Mouse (Mus musculus) kidney, postnatal 14 days (tissue): ENCODE data around the gene Macrod2.

Source experiments
- DNase-seq: peaks from one replicate; pipeline ENCODE4 v3.0.0; 2022; ENCODE audit warnings: mixed read lengths

Gene Macrod2

DNA sequence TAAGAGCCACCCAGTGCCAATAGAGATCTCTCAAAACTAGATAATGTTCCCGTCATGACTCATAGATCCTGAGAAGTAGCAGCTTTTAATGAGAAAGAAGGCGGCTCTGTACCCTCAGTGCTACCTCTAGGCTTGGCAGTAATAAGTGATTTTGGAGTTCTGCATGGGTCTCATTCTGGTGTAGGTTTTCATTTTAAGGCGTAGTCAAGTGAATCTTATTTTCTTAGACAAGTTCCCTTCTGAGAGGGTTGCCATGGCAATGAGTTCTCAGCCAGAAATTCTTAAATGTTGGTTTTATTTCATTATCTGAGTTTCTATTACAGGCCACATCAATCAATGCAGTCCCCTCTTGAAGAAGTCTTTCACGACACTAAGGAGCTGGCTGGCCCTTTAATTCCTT lies 1127.0 kb downstream of the Macrod2 start:
- no peak for DNase-seq

DNA sequence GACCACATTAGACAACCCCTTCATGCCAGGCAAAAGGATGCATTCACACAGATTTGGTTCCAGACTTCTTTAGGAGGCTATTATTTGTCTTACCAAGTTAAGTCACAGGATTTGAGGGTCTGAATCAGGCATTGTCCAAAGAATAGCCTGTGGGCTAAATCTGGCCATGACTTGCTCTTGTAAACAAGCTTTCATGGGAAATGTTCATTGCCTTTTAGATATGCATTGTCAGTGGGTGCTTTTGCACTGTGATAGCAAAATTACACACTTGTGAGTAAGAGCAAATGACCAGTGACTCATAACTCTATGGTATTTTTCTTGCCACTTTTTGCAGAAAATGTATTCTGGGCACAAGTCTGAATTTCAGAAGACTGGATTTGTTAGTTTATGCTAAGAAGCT lies 1150.8 kb downstream of the Macrod2 start:
- DNase-seq: no peak

DNA sequence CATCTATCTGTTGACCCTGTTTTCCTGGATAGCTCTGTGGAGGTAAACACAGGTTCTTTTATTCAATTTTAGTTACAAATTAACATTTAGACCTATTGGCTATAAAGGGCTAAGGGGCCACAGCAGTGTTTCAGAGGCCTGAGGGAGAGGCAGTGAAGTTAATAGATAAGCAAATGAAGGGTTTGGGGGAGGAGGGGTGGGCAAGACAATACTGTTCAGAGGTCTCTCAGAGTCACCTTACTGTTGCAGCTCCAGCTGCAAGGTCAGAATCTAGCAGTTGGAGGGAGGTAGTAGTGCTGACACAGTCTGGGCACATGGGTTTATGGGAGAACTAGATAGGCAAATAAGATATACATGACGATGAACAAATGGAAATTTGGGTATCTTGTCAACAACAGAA lies 1156.6 kb downstream of the Macrod2 start:
- no peak for DNase-seq

DNA sequence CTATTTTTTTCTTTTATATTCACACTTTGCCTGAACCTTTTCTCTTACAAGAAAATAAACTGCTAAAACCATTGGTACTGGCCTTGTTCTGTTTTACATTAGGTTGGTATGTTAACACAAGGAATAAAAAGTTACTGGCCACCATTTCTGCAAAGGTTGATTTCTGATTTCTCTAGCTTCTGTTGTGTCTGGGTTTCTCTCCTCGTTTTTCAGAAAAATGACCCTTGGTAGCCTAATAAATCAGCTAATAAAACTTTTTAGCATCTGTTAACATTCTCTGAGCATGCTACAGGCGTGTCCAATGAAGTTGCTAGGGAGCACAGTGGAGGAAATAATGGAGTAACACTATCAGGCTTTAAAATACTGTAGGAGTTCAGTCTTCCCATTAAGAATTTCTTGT lies 1161.6 kb downstream of the Macrod2 start:
- DNase-seq: no peak

DNA sequence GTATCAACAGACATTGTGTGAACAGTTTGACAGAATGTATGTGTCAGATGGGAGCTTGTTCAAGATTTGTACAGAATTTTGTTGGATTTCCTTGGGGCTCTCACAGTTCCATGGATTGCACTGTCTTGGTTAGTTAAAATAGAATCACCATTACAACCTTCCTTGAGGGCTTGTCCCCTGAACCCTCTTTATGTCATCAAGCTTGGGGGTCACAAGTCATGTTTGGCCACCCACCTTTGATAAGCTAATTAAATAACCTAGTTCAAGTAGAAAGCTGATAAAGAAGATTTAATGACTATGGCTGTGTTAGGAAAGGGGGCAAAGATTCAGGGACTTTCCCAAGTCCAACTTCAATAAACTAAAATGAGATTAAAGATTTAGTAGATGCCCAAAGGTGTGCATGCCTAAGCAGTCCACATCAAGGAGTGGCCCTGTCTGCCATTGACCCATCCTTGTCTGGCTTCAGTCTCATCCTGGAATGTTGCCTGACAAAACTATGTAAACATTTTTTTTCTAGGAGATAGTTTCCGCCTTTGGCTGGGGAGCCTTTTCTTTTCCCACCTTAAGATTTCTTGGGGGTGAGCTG lies 1163.2 kb downstream of the Macrod2 start:
- no peak for DNase-seq

DNA sequence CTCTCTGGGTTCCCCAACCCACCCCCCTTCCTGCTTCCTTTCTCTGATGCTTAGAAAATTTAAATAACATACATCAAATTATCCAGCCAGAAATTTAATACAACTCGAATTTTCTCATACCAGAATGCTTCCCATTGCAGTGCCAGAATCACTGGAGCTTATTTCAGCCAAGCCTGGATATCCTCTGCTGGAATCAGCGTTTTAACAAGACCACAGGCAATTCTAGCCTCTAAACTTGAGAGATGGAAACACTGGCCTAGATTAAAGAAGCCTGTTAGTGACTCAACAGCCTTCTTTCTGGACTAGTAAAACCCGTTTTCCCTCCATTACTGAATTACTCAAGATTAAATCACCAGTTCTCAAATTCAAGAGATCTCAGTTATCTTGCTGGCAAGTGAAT lies 1170.9 kb downstream of the Macrod2 start:
- DNase-seq: no peak

DNA sequence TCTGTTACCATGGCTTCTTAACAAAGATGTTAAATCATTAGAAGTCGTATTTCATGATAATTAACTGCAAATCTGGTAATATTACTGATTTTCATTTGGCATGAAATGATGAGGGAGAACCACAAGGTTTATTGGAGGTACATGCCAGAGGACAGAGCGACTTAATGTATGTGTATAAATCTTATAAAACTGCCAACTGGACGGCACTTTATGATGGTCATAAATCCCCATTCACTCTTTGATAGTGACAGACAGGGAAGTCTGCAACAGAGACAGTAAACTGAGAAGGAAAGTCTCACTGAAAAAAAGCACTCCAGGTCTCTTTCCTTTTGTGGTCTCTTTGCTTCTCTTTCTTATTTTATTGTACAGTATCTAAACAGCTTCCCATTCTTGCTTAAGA lies 1176.3 kb downstream of the Macrod2 start:
- DNase-seq: no peak

DNA sequence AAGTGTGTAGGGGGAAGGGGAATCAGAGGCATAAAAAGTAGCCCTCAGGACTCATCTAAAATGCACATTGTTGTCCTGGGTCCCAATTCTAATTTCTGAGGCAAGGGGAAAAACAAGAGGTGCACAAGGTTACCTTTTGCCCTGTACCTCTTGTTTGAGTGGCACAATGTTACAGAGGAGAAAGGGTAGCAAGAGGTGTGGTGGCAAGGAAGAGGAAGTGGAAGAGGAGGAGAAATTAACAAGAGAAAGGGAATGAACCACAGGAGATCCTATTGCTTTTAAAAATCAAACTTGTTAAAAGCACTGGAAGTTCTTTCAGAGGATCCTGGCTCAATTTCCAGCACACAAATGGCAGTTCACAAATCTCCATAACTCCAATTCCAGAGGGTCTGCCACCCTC lies 1183.1 kb downstream of the Macrod2 start:
- DNase-seq: no peak

DNA sequence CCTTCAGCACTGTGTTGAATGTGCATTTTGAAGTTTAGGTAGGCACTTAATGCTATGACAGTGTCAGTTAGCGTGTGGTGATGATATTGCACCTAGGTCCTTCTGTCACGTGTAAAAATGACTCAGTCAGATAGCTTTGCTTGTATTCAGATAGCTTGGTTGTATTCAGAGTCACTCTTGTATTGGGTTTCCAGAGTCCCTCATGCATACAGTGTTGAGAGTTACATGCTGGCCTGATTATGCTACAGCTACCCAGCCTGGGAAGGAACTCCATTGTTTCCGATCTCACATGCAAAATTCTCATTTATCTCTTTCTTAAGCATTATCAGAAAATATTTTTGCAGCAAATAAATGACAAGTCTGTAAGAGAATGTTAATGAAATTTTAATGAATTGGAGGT lies 1187.3 kb downstream of the Macrod2 start:
- no peak for DNase-seq

DNA sequence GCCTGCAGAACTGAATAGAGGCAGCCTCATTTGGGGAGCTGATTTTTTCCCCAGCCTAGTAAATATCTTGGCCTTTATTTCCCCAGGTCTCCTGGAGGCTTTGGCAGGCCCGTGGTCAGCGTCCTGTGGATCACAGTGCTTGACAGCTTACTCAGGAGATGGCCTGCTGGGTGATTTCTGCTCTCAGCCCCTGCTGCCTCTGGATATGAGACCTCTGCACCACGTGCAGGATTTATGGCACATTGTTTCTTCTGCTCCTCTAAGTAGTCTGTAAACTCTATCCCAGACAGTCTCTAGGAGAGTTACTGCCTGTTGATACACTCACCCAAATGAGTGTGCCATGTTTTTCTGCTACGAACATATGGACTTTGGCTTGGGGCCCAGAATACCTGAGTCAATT lies 1187.8 kb downstream of the Macrod2 start:
- no peak for DNase-seq

DNA sequence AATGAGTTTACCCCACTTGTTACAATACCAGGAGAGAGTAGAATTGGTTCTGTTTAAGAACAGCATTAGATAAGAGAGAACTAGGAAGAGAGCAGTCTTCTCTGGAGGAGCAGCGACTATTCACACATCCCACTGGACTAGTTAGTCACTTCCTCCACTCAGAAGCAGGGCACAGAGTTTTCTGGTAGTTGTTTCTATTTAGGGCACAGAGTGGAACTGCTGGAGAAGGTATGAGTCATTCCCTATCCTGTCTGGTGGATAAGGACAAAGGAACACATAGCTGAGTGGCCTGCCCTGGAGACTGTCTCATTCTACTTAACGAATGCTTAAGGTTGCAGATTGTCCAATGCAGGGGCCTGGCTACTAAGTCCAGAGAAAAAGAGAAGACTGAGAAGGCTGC lies 1192.2 kb downstream of the Macrod2 start:
- peak; percentile 1 for DNase-seq

DNA sequence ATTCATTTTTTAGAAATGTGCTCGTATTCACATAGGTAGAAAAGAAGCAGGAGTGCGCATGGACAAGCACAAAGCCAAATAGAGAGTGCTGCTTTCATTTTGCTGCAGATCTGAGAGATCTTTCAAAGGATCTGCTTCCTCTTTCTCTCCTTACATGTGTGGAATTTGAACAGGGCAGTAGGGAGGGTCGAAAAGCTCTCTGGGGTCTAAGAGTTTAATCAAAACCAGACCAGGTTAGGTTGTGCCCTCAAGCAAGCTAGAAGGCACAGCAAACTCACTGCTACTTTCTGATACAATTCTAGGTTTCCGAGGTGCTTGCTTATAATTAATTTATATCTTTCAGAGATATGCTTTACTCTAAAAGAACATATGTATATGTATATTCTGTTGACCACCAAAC lies 1196.2 kb downstream of the Macrod2 start:
- no peak for DNase-seq

DNA sequence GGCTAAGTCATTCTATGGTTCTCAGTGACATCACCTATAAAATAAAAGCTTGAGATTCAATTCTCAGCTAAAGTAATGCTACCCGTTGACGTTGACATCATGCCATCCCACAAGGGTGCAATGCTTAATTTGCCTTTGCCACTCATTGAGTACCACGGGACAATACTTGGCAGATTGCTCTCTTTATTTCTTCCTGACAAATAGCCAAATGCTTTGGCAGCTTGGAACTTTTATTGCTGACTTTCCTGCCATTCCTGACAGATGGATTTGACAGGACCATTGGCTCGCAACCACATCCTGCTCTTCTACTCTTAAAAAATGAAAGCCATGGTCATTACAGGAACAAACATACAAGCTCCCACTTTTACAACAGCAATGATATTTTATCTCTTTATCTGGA lies 1199.7 kb downstream of the Macrod2 start:
- DNase-seq: no peak

DNA sequence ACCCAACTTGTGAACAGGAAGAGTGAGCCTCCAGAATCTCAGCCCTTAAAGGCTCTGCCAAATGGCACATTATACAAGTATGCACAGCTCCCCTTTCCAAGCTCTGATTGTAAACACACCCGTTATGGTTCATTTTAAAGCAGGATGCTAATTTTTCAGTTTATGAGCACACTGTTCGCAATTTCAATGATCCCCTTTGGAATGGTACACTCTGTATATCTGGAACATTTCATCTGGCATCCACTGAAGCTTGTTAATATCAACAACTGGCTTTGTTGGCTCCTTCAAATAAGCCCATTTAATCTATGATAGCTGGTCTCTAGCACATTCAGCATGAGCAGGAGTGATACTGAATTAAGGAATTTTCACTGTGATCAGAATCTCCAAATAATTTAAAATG lies 1222.6 kb downstream of the Macrod2 start:
- DNase-seq: no peak

DNA sequence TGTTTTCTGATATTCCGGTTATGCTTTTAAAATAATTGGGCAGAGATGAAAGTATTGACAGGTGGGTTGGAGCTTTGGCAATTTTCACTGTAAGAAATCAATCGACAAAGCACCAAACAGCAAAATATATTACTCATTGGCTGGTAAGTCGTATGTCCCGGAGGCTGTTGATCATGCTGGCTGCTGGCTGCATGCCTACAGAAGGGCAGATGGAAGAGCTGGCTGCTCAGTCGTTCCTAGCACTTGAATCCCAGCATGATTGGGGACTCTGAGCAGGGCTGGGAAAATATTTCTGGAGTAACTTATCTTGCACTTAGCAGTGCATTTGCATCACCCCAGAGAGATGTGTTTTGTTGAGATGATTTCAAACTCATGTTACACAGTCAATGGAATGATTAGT lies 1223.1 kb downstream of the Macrod2 start:
- no peak for DNase-seq

DNA sequence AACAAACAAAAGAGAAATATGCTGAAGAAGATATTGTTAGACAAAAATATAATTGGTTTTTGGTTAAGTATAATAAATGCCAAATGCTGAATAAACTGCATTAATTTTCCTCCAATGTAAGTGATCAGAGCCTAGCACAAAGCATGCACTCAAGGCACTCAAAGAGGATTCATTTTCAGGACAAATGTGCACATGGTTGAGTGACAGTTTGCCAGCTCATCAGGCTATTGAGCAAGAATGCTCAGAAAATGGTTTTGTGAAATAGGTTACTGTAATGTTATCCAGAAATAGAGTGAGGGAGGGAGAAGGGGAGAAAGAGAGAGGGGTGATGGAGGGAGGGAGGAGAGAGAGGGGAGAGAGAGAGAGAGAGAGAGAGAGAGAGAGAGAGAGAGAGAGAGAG lies 1268.9 kb downstream of the Macrod2 start:
- DNase-seq: no peak

DNA sequence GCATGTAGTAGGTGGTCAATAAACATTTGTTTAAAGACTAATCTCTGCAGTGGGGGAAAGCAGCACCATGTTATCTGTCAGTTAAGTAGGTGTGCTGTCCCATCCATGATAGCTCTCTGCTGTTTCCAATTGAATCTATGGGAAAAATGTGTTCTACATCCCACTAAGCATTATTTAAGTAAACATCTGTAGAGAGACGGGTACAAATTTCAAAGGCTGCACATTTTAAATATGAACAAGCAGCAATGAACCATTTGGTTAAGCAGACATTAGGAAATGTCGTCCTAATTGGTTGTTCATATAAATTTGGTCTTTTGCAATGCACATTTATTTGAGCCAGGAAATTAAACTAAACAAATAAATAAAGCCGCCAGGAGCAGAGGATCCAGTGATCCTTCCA lies 1277.7 kb downstream of the Macrod2 start:
- no peak for DNase-seq

DNA sequence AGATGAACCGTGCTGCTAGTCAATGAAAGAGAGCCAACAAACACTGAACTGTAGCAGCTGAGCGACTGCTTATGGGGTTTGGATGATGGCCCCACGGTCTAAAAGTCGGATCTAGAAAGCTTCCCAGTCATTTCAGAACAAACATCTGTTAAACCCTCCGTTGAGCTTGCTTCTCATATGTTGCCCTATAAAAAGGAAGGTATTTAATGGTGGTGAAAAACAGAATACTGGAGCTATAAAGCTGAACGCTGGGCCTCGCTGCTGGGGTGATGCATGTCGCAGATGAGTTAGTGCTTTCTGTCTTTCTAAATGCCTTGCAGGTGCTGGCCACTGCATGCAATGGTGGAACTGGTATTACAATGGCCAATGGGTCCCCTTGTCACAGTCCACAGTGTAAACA lies 1278.3 kb downstream of the Macrod2 start:
- DNase-seq: no peak

DNA sequence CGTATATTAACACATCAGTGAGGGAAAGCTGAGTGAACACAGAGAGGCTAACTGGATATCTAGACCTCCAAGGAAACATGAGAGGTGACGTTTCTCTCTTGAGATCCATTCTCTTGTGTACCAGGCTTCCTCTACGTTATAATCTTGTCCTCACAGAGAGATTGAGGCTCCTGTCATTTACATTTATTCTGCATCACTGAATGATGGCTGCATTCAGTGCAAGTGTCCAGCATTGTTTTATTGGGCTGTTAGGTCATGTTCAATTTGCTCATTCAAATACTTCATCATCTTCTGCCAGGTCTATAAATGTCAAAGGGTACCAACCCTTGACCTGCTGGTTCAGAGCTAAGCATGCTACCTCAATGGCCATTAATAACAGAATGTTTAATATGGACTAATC lies 1302.4 kb downstream of the Macrod2 start:
- no peak for DNase-seq

DNA sequence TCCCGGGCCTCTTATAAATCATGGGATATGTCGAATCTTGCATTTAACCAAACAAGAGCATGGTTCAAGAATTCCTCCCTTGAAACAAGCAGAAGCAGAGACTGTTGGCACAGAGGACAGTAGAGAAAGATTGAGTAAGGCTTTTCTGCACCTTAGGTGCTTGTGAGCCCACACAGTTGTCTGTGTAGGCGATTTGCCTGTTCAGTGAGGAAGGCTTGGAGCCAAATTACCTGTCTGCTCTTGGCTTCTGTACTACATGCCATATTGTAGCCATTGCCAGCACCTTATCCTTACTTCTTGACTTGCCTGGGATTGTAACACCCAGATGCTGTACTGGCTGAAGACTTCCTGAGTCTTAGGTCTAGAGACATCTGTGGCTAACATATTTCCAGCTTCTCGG lies 1303.2 kb downstream of the Macrod2 start:
- no peak for DNase-seq

DNA sequence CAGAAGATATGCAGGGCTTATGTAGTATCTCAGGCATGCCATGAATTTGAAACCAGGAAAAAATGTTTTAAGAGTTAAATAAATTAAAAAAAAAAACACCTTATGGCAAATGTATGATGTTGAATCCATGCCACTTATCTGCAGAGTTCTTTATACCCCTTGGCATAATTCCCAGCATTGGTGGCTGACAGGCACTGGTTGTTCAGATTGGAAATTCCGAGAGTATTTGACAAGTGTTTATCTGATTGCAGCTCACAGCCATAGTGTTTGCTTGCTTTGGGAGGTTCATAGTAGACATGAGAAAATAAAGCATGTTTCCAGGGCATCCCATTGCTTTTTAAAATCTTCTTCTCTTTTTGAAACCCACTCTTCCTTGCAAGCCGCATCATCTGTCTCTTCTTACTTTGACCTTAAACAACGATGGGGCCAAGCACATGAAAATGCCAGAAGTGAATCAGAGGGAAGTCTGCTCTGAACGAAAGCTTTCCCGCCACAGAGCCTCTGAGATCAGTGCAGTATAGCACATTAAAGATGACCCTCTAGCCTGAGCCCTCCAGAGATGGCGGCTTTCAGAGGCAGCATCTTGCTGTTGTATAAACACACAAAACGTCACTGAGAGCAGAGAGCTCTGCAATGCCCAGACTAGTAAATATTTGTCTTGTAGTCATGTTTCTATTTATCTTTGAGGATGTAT lies 1305.8 kb downstream of the Macrod2 start:
- no peak for DNase-seq

DNA sequence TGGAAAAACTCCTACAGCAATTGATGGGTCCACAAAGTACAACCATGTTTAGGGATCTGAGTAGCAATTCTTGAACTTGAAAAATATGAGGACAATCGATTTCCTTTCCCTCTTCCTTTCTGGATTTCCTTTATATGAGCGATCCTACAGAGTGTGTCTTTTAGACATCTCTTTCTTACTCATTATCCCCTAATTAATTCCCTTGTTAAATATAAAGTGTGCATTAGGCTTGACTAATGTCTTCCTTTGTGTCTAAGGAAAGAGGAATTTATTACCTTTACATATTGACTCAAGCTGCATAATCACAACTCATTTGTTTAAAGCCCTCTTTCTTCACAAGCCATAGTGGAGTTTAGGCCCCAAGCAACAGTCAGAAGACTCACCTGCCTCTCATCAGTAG lies 1316.7 kb downstream of the Macrod2 start:
- DNase-seq: no peak

DNA sequence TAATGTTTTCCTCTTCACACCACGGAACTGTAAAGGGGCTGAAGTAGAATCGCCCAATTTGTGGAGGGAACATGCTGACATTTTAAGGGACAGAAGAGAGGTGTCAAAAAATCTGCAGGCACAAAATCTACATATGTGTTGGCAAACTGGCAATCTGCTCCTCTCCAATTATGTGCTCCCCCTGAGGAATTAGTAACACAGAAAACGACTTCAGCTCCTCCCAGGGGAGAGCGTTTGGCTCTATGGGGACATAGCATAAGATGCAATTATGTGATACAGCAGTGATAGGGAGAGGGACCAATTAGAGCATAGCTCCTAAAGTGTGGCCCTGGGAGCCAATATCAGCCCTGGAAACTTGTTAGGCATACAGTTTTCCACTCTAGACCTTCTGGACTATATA lies 1317.2 kb downstream of the Macrod2 start:
- DNase-seq: no peak

DNA sequence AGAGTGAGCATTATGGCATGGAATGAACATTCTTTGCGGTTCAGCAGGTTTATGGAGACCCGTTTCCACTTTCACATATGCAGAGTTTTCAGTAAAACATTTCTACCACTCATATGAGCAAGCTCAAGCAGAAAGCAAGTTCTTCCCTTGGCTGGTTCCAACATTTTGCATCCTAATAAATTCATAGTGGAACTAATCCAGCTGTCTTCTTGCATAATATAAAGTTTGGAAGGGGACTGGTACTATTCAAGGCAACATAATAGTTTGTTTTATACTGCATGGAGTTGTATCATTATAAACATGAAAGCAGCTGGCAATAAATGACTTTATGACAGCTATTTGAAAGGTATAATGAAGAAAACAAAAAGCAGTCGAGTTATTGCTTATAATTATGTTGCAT lies 1320.0 kb downstream of the Macrod2 start:
- no peak for DNase-seq

DNA sequence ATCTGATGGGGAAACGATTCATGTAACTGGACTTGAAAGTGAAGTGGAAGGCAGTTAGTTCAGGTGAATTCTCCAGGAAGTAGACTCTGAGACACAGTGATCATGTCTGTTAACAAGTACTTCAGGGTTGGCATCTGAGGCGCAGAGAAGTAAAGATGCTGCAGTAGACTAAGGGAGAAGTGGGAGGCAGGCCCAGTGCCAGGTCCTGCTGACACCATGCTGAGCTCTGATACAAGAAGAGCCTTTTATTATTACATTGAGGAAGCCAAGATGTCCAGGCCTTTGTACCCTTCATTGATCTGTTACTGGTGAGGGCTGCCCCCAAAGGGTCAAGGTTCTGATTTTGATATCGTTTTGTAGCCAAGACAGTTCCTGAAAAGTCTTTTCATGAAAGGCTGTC lies 1327.4 kb downstream of the Macrod2 start:
- DNase-seq: no peak
